Mouse (Mus musculus): ENCODE measurements around the gene Ccdc124. TPM values are rescaled to one million over a fixed set of nuclear protein-coding genes. Genes with fewer than 3 reads are reported as not detected.

Ccdc124 gene
- 81.6 TPM for polyA plus RNA-seq (2017; shearing (Covaris generic))

GRCm38 (mm10) chr8:70873364-70873985, at the start of gene Ccdc124:
TSS of gene Ccdc124 (minus strand) at chr8:70873935.

GRCm38 (mm10) chr8:70905831-70906736, 32.3 kb upstream of the Ccdc124 start, which contains the start of gene Map1s:
TSS of gene Map1s (plus strand) at chr8:70905932.

GRCm38 (mm10) chr8:70897021-70897680, 23.4 kb upstream of the Ccdc124 start, which contains the start of gene Rpl18a:
TSS of gene Rpl18a (minus strand) at chr8:70897412.

DNA sequence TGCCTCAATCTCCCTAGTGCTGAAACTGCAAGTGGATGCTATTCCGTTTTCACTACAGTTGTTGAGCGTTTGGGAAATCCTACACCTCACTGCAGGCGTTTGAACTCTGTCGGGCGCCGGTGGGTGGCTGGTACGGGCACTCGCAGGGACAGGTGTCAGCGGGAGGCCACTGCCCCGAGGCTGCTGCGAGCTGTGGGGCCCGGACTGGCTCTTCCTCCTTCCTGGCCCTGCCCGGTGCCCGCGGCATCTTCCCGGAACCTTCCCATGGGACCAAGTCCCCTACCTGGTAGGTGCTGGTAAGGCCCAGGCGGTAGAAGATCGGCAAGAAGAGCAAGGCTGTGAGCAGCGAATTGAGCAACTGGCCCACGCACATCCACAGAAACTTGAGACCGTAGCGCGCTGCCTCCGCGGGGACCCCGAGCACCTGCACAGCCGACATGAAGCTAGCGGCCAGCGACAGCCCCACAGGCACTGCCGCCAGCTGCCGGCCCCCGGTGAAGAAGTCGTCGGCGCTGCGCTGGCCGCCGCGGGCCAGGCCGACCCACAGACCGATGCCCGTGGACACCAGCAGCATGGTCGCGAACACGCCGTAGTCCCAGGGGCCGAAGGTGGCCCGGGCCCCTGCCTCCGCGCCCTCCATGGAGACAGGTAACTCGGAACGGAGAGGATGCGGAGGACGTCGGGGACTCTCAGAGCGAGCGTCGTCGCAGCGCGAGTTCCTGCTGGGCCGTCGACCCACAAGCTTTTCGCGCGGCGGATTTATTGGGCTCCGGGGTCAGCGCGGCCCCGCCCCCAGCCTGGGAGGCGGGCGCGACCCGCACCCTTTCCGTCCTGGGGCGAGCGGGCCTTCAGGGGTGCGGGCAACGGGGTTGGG, 18.5 kb upstream of the Ccdc124 start, which contains the start of gene Slc5a5:
Gene Slc5a5, minus strand, starts transcription at position 736 of the 874 bp plus-strand sequence.

GRCm38 (mm10) chr8:70862824-70863641, 10.7 kb downstream of the Ccdc124 start, which contains the start of gene Kcnn1:
TSS of gene Kcnn1 (minus strand) at chr8:70863258.

DNA sequence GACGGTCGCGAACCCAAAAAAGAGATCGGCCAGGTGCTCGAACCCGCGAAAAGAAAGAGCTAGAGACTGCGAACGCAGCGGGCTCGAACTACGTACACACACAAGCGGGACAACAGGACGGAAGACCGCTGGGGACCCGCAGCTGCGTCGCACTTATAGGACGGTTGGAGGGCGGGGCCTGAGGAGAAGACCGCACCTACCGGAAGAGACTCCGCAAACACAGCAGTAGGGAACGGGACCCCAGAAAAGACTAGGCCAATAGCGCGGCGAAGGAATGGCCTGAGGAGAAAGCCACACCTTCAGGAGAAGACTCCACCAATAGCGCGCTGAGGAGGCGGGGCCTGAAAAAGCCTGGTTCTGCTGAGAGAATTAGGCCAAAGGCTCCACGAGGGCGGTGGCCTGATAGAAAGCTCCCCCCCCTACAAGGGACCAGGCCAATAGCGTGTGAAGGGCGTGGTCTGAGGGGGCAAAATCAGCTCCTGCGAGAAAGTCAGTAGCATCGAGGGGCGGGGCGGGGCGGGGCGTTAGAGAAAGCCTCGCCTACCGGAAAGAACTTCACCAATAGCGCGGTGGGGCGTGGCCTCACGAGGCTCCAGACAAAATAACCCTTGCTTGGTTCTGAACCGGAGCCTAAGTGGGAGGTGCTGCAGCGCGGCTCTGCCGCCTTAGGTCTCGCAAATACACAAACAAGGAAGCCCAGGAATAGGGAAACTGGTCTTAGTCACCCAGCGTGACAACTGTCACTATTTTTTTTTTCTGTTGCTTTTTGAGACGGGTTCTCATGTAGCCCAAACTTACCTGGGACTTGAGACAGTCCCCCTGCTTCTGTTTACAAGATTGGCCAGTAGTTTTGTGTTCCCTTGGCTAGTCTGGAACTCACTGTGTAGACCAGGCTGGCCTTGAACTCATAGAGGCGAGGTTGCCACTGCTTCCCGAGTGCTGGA, 34.1 kb downstream of the Ccdc124 start, which contains the start of gene Arrdc2:
Gene Arrdc2, minus strand, starts transcription at position 313 of the 944 bp plus-strand sequence.

Other genes starting within 250 kb of the Ccdc124 start
- not detected for gene Gdf15, start 241.5 kb downstream of the Ccdc124 start, polyA plus RNA-seq (2017; shearing (Covaris generic))
- 8.9 TPM for gene Pgpep1, start 213.5 kb downstream of the Ccdc124 start, polyA plus RNA-seq (2017; shearing (Covaris generic))
- 297 TPM for gene Lsm4, start 200.7 kb downstream of the Ccdc124 start, polyA plus RNA-seq (2017; shearing (Covaris generic))
- gene Jund, start 175.0 kb downstream of the Ccdc124 start, polyA plus RNA-seq (2017; shearing (Covaris generic)): 18.4 TPM
- 0.13 TPM for gene Iqcn, start 170.5 kb downstream of the Ccdc124 start, polyA plus RNA-seq (2017; shearing (Covaris generic))
- not detected for gene Gm3336, start 155.4 kb downstream of the Ccdc124 start, polyA plus RNA-seq (2017; shearing (Covaris generic))
- 0.61 TPM for gene Pde4c, start 150.2 kb downstream of the Ccdc124 start, polyA plus RNA-seq (2017; shearing (Covaris generic))
- gene Rab3a, start 119.3 kb downstream of the Ccdc124 start, polyA plus RNA-seq (2017; shearing (Covaris generic)): 11.2 TPM
- 14.6 TPM for gene Mpv17l2, start 113.0 kb downstream of the Ccdc124 start, polyA plus RNA-seq (2017; shearing (Covaris generic))
- gene Pik3r2, start 97.2 kb downstream of the Ccdc124 start, polyA plus RNA-seq (2017; shearing (Covaris generic)): 19.7 TPM
- gene Mast3, start 68.9 kb downstream of the Ccdc124 start, polyA plus RNA-seq (2017; shearing (Covaris generic)): 74.1 TPM
- gene Il12rb1, start 65.5 kb downstream of the Ccdc124 start, polyA plus RNA-seq (2017; shearing (Covaris generic)): 82.1 TPM
- gene Arrdc2, start 34.2 kb downstream of the Ccdc124 start, polyA plus RNA-seq (2017; shearing (Covaris generic)): 4.3 TPM
- not detected for gene Kcnn1, start 10.7 kb downstream of the Ccdc124 start, polyA plus RNA-seq (2017; shearing (Covaris generic))
- gene Slc5a5, start 18.8 kb upstream of the Ccdc124 start, polyA plus RNA-seq (2017; shearing (Covaris generic)): not detected
- gene Rpl18a, start 23.5 kb upstream of the Ccdc124 start, polyA plus RNA-seq (2017; shearing (Covaris generic)): 7,116 TPM
- 45.8 TPM for gene Map1s, start 32.0 kb upstream of the Ccdc124 start, polyA plus RNA-seq (2017; shearing (Covaris generic))

Measured in activated CD4-positive, CD25-positive, alpha-beta regulatory T cell, adult 9 weeks (primary cell).